Mouse (Mus musculus): ENCODE measurements around the gene Ccnd2. TPM values are rescaled to one million over a fixed set of nuclear protein-coding genes. Genes with fewer than 3 reads are reported as not detected.
A peak's percentile ranks its signal among the peaks of the same experiment; 100 is the strongest.

Ccnd2 gene
- total and polyA plus RNA-seq, 2 experiments from 2014 or later: 44.1 to 467 TPM

DNA sequence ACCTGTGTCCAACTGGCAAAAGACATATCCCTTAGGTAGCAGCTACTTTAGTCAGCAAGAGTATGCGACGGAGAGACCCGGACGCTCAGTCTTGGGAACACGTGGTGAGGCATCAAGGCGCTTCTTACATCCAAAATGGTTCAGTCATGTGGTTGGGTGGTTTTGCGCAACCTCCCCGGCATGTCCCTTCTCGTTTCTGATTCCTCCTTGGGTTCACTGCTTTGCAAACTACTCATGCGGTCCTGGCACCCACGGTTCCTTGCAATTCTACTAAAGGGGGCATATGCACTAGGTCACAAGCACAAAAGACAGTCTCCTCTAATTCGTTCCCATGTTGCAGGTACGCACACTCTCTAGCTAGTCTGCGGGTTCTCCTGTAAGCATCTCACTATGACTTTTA, 22.3 kb downstream of the Ccnd2 start:
- ATAC-seq: no peak
- no peak for DNase-seq
- H3K4me3 ChIP-seq (ENCODE audit: low read depth, low read length): no peak overlapping the region
- no peak overlapping the region for H3K9ac ChIP-seq
- H3K36me3 ChIP-seq (ENCODE audit: insufficient read depth): no peaks in the 10 kb centered on the region
- no peaks in the 10 kb centered on the region for H3K9me3 ChIP-seq (ENCODE audit: low read length)
- WGBS: 92% methylated on average over 14 of the region's 14 CpGs
- TF ChIP-seq CTCF (IDR thresholded peaks at IDR 0.05; ENCODE audit: low read depth): no peak
- H3K27me3 ChIP-seq (ENCODE audit: insufficient read depth, low read length): no peaks in the 10 kb centered on the region
- H3K27ac ChIP-seq (ENCODE audit: low read depth, low read length): peak overlapping the region; percentile 15; the same call in 1 of the 2 replicates
- H3K4me2 ChIP-seq (ENCODE audit: low read depth): no peak overlapping the region
- H3K4me1 ChIP-seq (ENCODE audit: insufficient read depth): peaks cover 10% of the 10 kb centered on the region; the same call in 1 of the 2 replicates

DNA sequence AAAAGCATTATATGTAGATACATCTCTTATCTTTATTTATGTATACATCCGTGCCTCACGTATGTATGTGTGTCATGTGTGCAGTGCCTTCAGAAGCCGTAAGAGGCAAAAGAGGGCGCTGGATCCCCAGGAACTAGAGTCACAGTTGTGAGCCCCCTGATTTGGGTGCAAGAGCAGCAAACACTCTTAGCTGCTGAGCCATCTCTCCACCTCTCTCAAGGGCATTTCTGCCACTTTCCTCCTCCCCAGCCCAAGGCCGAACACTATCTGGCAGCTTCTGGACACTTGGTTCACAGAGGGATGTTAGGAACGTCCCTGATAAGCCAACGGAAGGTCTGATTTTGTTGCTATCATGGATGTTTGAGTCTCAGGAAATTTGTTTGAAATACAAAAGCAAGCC, 28.5 kb downstream of the Ccnd2 start:
- H3K9ac ChIP-seq: no peak overlapping the region
- H3K4me2 ChIP-seq (ENCODE audit: low read depth): no peak overlapping the region
- H3K9me3 ChIP-seq (ENCODE audit: low read length): no peaks in the 10 kb centered on the region
- TF ChIP-seq CTCF (IDR thresholded peaks at IDR 0.05; ENCODE audit: low read depth): no peak
- no peak for DNase-seq
- H3K4me1 ChIP-seq (ENCODE audit: insufficient read depth): no peaks in the 10 kb centered on the region
- no peaks in the 10 kb centered on the region for H3K36me3 ChIP-seq (ENCODE audit: insufficient read depth)
- no peaks in the 10 kb centered on the region for H3K27me3 ChIP-seq (ENCODE audit: insufficient read depth, low read length)
- 87% methylated on average over 7 of the region's 7 CpGs for WGBS
- ATAC-seq: no peak
- no peak overlapping the region for H3K4me3 ChIP-seq (ENCODE audit: low read depth, low read length)
- H3K27ac ChIP-seq (ENCODE audit: low read depth, low read length): no peak overlapping the region

DNA sequence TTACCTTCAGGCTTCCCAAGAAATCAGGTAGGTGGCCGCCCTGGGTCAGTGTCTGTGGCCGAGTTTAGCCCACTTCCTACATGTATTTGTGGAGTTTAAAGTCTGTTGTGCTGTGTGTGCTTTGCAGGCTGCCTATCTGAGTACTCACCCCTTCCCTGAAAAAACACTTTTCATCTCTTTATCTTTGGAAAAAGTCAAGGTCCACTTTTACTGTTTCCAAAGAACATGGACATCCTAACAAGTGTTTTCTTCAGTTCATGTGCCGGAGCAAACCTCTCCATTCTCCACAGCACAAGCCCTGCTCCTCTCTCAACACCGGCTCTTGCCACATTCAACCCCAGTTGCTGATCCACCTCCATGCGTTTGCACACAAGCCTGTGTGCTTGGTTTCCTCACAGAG, 29.0 kb downstream of the Ccnd2 start:
- no peak for TF ChIP-seq CTCF (IDR thresholded peaks at IDR 0.05; ENCODE audit: low read depth)
- no peaks in the 10 kb centered on the region for H3K9me3 ChIP-seq (ENCODE audit: low read length)
- no peak overlapping the region for H3K4me2 ChIP-seq (ENCODE audit: low read depth)
- no peaks in the 10 kb centered on the region for H3K4me1 ChIP-seq (ENCODE audit: insufficient read depth)
- WGBS: 91% methylated on average over 5 of the region's 5 CpGs
- H3K27me3 ChIP-seq (ENCODE audit: insufficient read depth, low read length): no peaks in the 10 kb centered on the region
- H3K27ac ChIP-seq (ENCODE audit: low read depth, low read length): no peak overlapping the region
- no peak overlapping the region for H3K4me3 ChIP-seq (ENCODE audit: low read depth, low read length)
- H3K36me3 ChIP-seq (ENCODE audit: insufficient read depth): no peaks in the 10 kb centered on the region
- ATAC-seq (no peak), DNase-seq (no peak)
- H3K9ac ChIP-seq: no peak overlapping the region

DNA sequence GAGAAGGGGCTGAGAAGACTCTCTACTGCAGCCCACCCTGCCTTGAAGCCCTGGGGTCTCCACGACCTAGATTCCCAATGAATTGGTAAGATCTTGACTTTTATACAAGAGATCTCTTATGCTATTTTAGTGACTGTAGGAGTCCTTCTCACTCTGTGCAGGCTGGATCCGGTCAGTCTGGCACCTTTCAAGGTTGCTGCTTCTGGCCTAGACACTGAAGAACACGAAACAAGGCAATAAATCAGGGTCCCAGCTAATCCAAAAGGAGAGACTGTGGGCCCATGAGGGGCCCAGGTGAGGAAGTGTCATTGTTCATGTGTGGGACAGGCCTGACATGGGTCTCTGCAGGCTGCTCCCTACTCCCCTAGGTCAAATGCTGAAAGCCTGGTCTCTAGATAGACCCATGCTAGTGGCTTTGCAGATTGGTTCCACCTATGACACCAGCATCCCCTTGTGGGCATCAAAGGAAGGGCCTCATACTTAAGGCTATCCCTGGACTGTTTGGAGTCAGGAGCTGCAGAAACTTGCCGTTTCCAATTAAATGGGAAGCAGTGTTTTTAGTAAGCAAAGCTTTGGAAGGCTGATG, 29.7 kb downstream of the Ccnd2 start:
- no peak for DNase-seq
- H3K9me3 ChIP-seq (ENCODE audit: low read length): no peaks in the 10 kb centered on the region
- no peaks in the 10 kb centered on the region for H3K36me3 ChIP-seq (ENCODE audit: insufficient read depth)
- TF ChIP-seq CTCF (IDR thresholded peaks at IDR 0.05; ENCODE audit: low read depth): peak; percentile 64
- 77% methylated on average over 4 of the region's 4 CpGs for WGBS
- no peak for ATAC-seq
- no peak overlapping the region for H3K9ac ChIP-seq
- H3K27ac ChIP-seq (ENCODE audit: low read depth, low read length): no peak overlapping the region
- no peak overlapping the region for H3K4me3 ChIP-seq (ENCODE audit: low read depth, low read length)
- H3K4me2 ChIP-seq (ENCODE audit: low read depth): no peak overlapping the region
- H3K4me1 ChIP-seq (ENCODE audit: insufficient read depth): no peaks in the 10 kb centered on the region
- H3K27me3 ChIP-seq (ENCODE audit: insufficient read depth, low read length): no peaks in the 10 kb centered on the region

- Histone ChIP-seq H3K9ac (no peak overlapping the region), H3K9me3 (ENCODE audit: low read length) (no peaks in the 10 kb centered on the region), H3K36me3 (ENCODE audit: insufficient read depth) (no peaks in the 10 kb centered on the region), H3K4me3 (ENCODE audit: low read depth, low read length) (no peak overlapping the region), H3K27ac (ENCODE audit: low read depth, low read length) (no peak overlapping the region), H3K4me2 (ENCODE audit: low read depth) (no peak overlapping the region), H3K27me3 (ENCODE audit: insufficient read depth, low read length) (no peaks in the 10 kb centered on the region), H3K4me1 (ENCODE audit: insufficient read depth) (no peaks in the 10 kb centered on the region)
- peak; percentile 47; the same call in 1 of the 2 replicates for ATAC-seq
- 51% methylated on average over 23 of the region's 23 CpGs for WGBS
- TF ChIP-seq CTCF (IDR thresholded peaks at IDR 0.05; ENCODE audit: low read depth): no peak
- peak; percentile 33 for DNase-seq
Observed at GRCm38 (mm10) chr6:127114753-127115456, 37.1 kb downstream of the Ccnd2 start.

- Histone ChIP-seq H3K27me3 (ENCODE audit: insufficient read depth, low read length) (no peaks in the 10 kb centered on the region), H3K9me3 (ENCODE audit: low read length) (no peaks in the 10 kb centered on the region), H3K4me3 (ENCODE audit: low read depth, low read length) (peak within 1 kb of the TSS; percentile 67), H3K9ac (peak within 1 kb of the TSS; percentile 48), H3K36me3 (ENCODE audit: insufficient read depth) (no peaks in the 10 kb centered on the region), H3K4me1 (ENCODE audit: insufficient read depth) (no peaks in the 10 kb centered on the region), H3K27ac (ENCODE audit: low read depth, low read length) (no peak within 1 kb of the TSS), H3K4me2 (ENCODE audit: low read depth) (peak within 1 kb of the TSS; percentile 74)
- TF ChIP-seq CTCF (IDR thresholded peaks at IDR 0.05; ENCODE audit: low read depth): peak; percentile 30; the same call in 1 of the 2 replicates
- WGBS: under 1% methylated on average over 37 of the region's 37 CpGs
- ATAC-seq: peak; percentile 100
- DNase-seq: peak; percentile 95
Observed at GRCm38 (mm10) chr6:127109402-127109930, 42.5 kb downstream of the Ccnd2 start, which contains the start of gene Tigar. TSS of gene Tigar (minus strand) at chr6:127109557.

Data from forebrain, postnatal 0 days (tissue).